Mouse (Mus musculus) hindbrain, embryonic 12.5 days (tissue): ENCODE data around the gene I830077J02Rik. TPM values are rescaled to one million over a fixed set of nuclear protein-coding genes. Genes with fewer than 3 reads are reported as not detected.
A peak's percentile ranks its signal among the peaks of the same experiment; 100 is the strongest.

Experiments used
- ATAC-seq: fragments of 200-750 bp; cut with Nextera tagmentation; 2 replicates; pipeline ENCODE4 v1.8.0; 2017; ENCODE audit warnings: moderate TSS enrichment; ENCODE audit not compliant: low FRiP score
- H3K27ac ChIP-seq: fragments of 300-500 bp; sonication (generic); 2 replicates; pipeline ENCODE4 v1.5.1; 2016; ENCODE audit warnings: mild to moderate bottlenecking
- H3K27me3 ChIP-seq: fragments of 300-500 bp; sonication (generic); 2 replicates; pipeline ENCODE4 v1.6.1; 2016; ENCODE audit warnings: mild to moderate bottlenecking
- H3K36me3 ChIP-seq: fragments of 300-500 bp; sonication (generic); 2 replicates; pipeline ENCODE4 v1.6.1; 2016; ENCODE audit warnings: mild to moderate bottlenecking
- H3K4me1 ChIP-seq: fragments of 300-500 bp; sonication (generic); 2 replicates; pipeline ENCODE4 v1.6.1; 2016
- H3K4me2 ChIP-seq: fragments of 300-500 bp; sonication (generic); replicated peaks from 2 replicates; pipeline ENCODE4 v1.6.1; 2016; ENCODE audit warnings: mild to moderate bottlenecking
- H3K4me3 ChIP-seq: fragments of 300-500 bp; sonication (generic); 2 replicates; pipeline ENCODE4 v1.5.1; 2016; ENCODE audit warnings: mild to moderate bottlenecking
- H3K9ac ChIP-seq: fragments of 300-500 bp; sonication (generic); 2 replicates; pipeline ENCODE4 v1.6.1; 2016; ENCODE audit warnings: mild to moderate bottlenecking, moderate library complexity
- H3K9me3 ChIP-seq: fragments of 300-500 bp; sonication (generic); replicated peaks from 2 replicates; pipeline ENCODE4 v1.6.1; 2016; ENCODE audit warnings: mild to moderate bottlenecking
- WGBS: fragments of 180-500 bp; shearing (Covaris S2); methylation state at CpG from one replicate; pipeline ENCODE4 v1.1.7; 2016; 5-methylcytosine and 5-hydroxymethylcytosine counted together
- polyA plus RNA-seq: library from polyadenylated mRNA; unstranded; fragments of >200 nt; fragmentation: Nextera tagmentation; extraction: Ambion mirVana; gene quantifications from 2 replicates; pipeline ENCODE4 v1.2.1, GENCODE M21; 2016

The I830077J02Rik gene
- polyA plus RNA-seq, result 0.21 and 0.59 TPM in 2 replicates

GRCm38 (mm10) chr3:105932240-105933071 lies at the start of gene I830077J02Rik:
Gene I830077J02Rik (minus strand): TSS chr3:105932664.
- Histone ChIP-seq H3K4me2 (no peak within 1 kb of the TSS), H3K27me3 (no peaks in the 10 kb centered on the region), H3K4me3 (no peak within 1 kb of the TSS), H3K4me1 (no peaks in the 10 kb centered on the region), H3K36me3 (0 out of 2 replicates have a peak, but pooled peaks cover 3% of the 10 kb centered on the region), H3K9ac (no peak within 1 kb of the TSS), H3K9me3 (no peaks in the 10 kb centered on the region), H3K27ac (no peak within 1 kb of the TSS)
- no peak for ATAC-seq
- WGBS, result 86% methylated on average over 8 of the region's 8 CpGs

GRCm38 (mm10) chr3:105974174-105974573 lies 41.7 kb upstream of the I830077J02Rik start:
- H3K27ac ChIP-seq, result no peak overlapping the region
- WGBS, result 74% methylated on average over 2 of the region's 2 CpGs

GRCm38 (mm10) chr3:105973411-105973810 lies 40.9 kb upstream of the I830077J02Rik start, which contains the start of gene Ovgp1:
Gene Ovgp1 (plus strand): TSS chr3:105973711.
- Histone ChIP-seq H3K4me1 (no peaks in the 10 kb centered on the region), H3K9ac (no peak within 1 kb of the TSS), H3K27ac (no peak within 1 kb of the TSS), H3K4me2 (no peak within 1 kb of the TSS), H3K36me3 (peaks cover 25% of the 10 kb centered on the region), H3K4me3 (no peak within 1 kb of the TSS), H3K9me3 (no peaks in the 10 kb centered on the region), H3K27me3 (no peaks in the 10 kb centered on the region)
- ATAC-seq, result no peak
- 80% methylated on average over 3 of the region's 3 CpGs for WGBS

More at GRCm38 (mm10) chr3:105974174-105974573, 41.7 kb upstream of the I830077J02Rik start:
- H3K36me3 ChIP-seq, result peaks cover 18% of the 10 kb centered on the region
- ATAC-seq, result no peak
- H3K27me3 ChIP-seq, result no peaks in the 10 kb centered on the region
- H3K9ac ChIP-seq, result no peak overlapping the region
- no peak overlapping the region for H3K4me3 ChIP-seq
- no peaks in the 10 kb centered on the region for H3K4me1 ChIP-seq
- no peaks in the 10 kb centered on the region for H3K9me3 ChIP-seq
- H3K4me2 ChIP-seq, result no peak overlapping the region

- no peak overlapping the region for H3K4me3 ChIP-seq
- ATAC-seq, result no peak
- WGBS, result 86% methylated on average over 5 of the region's 5 CpGs
Measured at GRCm38 (mm10) chr3:105971831-105972446, 39.5 kb upstream of the I830077J02Rik start.

GRCm38 (mm10) chr3:105960700-105961099 lies 28.2 kb upstream of the I830077J02Rik start:
- Histone ChIP-seq H3K27me3 (no peaks in the 10 kb centered on the region), H3K27ac (no peak overlapping the region), H3K4me3 (peak overlapping the region; percentile 89), H3K4me1 (peaks cover 24% of the 10 kb centered on the region), H3K36me3 (peaks cover 45% of the 10 kb centered on the region), H3K4me2 (peak overlapping the region; percentile 84; the same call in 1 of the 2 replicates), H3K9ac (no peak overlapping the region), H3K9me3 (no peaks in the 10 kb centered on the region)
- WGBS, result 94% methylated on average over 2 of the region's 2 CpGs
- ATAC-seq, result no peak

More at GRCm38 (mm10) chr3:105971831-105972446, 39.5 kb upstream of the I830077J02Rik start:
- no peaks in the 10 kb centered on the region for H3K4me1 ChIP-seq
- no peak overlapping the region for H3K27ac ChIP-seq
- H3K9ac ChIP-seq, result no peak overlapping the region
- no peaks in the 10 kb centered on the region for H3K9me3 ChIP-seq
- peaks cover 39% of the 10 kb centered on the region for H3K36me3 ChIP-seq
- H3K4me2 ChIP-seq, result no peak overlapping the region
- H3K27me3 ChIP-seq, result no peaks in the 10 kb centered on the region

- peak within 1 kb of the TSS; percentile 90 for H3K27ac ChIP-seq
- H3K9me3 ChIP-seq, result no peaks in the 10 kb centered on the region
- H3K36me3 ChIP-seq, result peaks cover 42% of the 10 kb centered on the region
- H3K9ac ChIP-seq, result peak within 1 kb of the TSS; percentile 95
- peak within 1 kb of the TSS; percentile 84 for H3K4me2 ChIP-seq
- no peak for ATAC-seq
- H3K4me3 ChIP-seq, result peak within 1 kb of the TSS; percentile 89
- H3K27me3 ChIP-seq, result no peaks in the 10 kb centered on the region
- H3K4me1 ChIP-seq, result peaks cover 24% of the 10 kb centered on the region
- 5% methylated on average over 6 of the region's 6 CpGs for WGBS
Measured at GRCm38 (mm10) chr3:105959999-105960398, 27.5 kb upstream of the I830077J02Rik start, which contains the start of gene Atp5f1. Gene Atp5f1 (minus strand): TSS chr3:105960099.

- H3K4me1 ChIP-seq, result peaks cover 24% of the 10 kb centered on the region
- peak; percentile 84 for ATAC-seq
- H3K36me3 ChIP-seq, result peaks cover 41% of the 10 kb centered on the region
- no peaks in the 10 kb centered on the region for H3K9me3 ChIP-seq
- peak overlapping the region; percentile 89 for H3K4me3 ChIP-seq
- H3K9ac ChIP-seq, result peak overlapping the region; percentile 87
- peak overlapping the region; percentile 84 for H3K4me2 ChIP-seq
- peak overlapping the region; percentile 76 for H3K27ac ChIP-seq
- under 1% methylated on average over 25 of the region's 26 CpGs for WGBS
- no peaks in the 10 kb centered on the region for H3K27me3 ChIP-seq
Measured at GRCm38 (mm10) chr3:105959585-105959984, 27.1 kb upstream of the I830077J02Rik start.

GRCm38 (mm10) chr3:105958974-105959580 lies 26.6 kb upstream of the I830077J02Rik start, which contains the start of gene Wdr77:
Gene Wdr77 (plus strand): TSS chr3:105959369.
- under 1% methylated on average over 52 of the region's 52 CpGs for WGBS
- H3K4me2 ChIP-seq, result peak within 1 kb of the TSS; percentile 84
- H3K27me3 ChIP-seq, result no peaks in the 10 kb centered on the region
- peak within 1 kb of the TSS; percentile 89 for H3K4me3 ChIP-seq
- peak within 1 kb of the TSS; percentile 90 for H3K27ac ChIP-seq
- peaks cover 39% of the 10 kb centered on the region for H3K36me3 ChIP-seq
- H3K9ac ChIP-seq, result peak within 1 kb of the TSS; percentile 95
- no peaks in the 10 kb centered on the region for H3K9me3 ChIP-seq
- ATAC-seq, result peak; percentile 98
- peaks cover 24% of the 10 kb centered on the region for H3K4me1 ChIP-seq

GRCm38 (mm10) chr3:105958204-105958603 lies 25.7 kb upstream of the I830077J02Rik start:
- peaks cover 24% of the 10 kb centered on the region for H3K4me1 ChIP-seq
- no peaks in the 10 kb centered on the region for H3K9me3 ChIP-seq
- peak overlapping the region; percentile 89 for H3K4me3 ChIP-seq
- no peaks in the 10 kb centered on the region for H3K27me3 ChIP-seq
- 49% methylated on average over 5 of the region's 5 CpGs for WGBS
- no peak for ATAC-seq
- peak overlapping the region; percentile 78 for H3K4me2 ChIP-seq
- peak overlapping the region; percentile 95 for H3K9ac ChIP-seq
- peaks cover 33% of the 10 kb centered on the region for H3K36me3 ChIP-seq
- no peak overlapping the region for H3K27ac ChIP-seq

- H3K27ac ChIP-seq, result no peak overlapping the region
- no peaks in the 10 kb centered on the region for H3K27me3 ChIP-seq
- H3K4me1 ChIP-seq, result peaks cover 24% of the 10 kb centered on the region
- H3K9me3 ChIP-seq, result no peaks in the 10 kb centered on the region
- H3K9ac ChIP-seq, result 0 out of 2 replicates have a peak overlapping the region, but pooled peaks have one; percentile 24
- 100% methylated on average over 1 of the region's 1 CpGs for WGBS
- H3K4me3 ChIP-seq, result no peak overlapping the region
- peaks cover 33% of the 10 kb centered on the region for H3K36me3 ChIP-seq
- 0 out of 2 replicates have a peak overlapping the region, but pooled peaks have one; percentile 78 for H3K4me2 ChIP-seq
- no peak for ATAC-seq
Measured at GRCm38 (mm10) chr3:105957235-105957634, 24.8 kb upstream of the I830077J02Rik start.

- Histone ChIP-seq H3K9ac (no peak overlapping the region), H3K36me3 (peaks cover 63% of the 10 kb centered on the region), H3K27ac (no peak overlapping the region), H3K4me3 (no peak overlapping the region), H3K4me1 (no peaks in the 10 kb centered on the region), H3K27me3 (no peaks in the 10 kb centered on the region), H3K9me3 (no peaks in the 10 kb centered on the region), H3K4me2 (no peak overlapping the region)
- 94% methylated on average over 7 of the region's 7 CpGs for WGBS
- ATAC-seq, result no peak
Measured at GRCm38 (mm10) chr3:105951348-105951747, 18.9 kb upstream of the I830077J02Rik start.

- H3K27ac ChIP-seq, result no peak overlapping the region
- H3K4me3 ChIP-seq, result no peak overlapping the region
- H3K4me1 ChIP-seq, result no peaks in the 10 kb centered on the region
- H3K36me3 ChIP-seq, result peaks cover 21% of the 10 kb centered on the region
- no peaks in the 10 kb centered on the region for H3K9me3 ChIP-seq
- no peak overlapping the region for H3K4me2 ChIP-seq
- 94% methylated on average over 4 of the region's 4 CpGs for WGBS
- ATAC-seq, result no peak
- H3K27me3 ChIP-seq, result no peaks in the 10 kb centered on the region
- H3K9ac ChIP-seq, result no peak overlapping the region
Measured at GRCm38 (mm10) chr3:105936111-105936510, 3.6 kb upstream of the I830077J02Rik start.
